Mouse (Mus musculus) heart, adult 2 months (tissue): Measurements from ENCODE around the gene Gm4707. TPM values are rescaled to one million over a fixed set of nuclear protein-coding genes. Genes with fewer than 3 reads are reported as not detected.
"Not testable (repeated sequence)": the region's sequence is repeated elsewhere in the genome, so short reads cannot be mapped to it uniquely, and the experiment has no call there.

Experiments used
- DNase-seq, 2 experiments: peaks; one replicate each; pipeline ENCODE4 v3.0.0; 2021
- H3K27ac ChIP-seq: fragments of 200-600 bp; 2 replicates; pipeline ENCODE4 v1.8.1; 2022
- H3K27me3 ChIP-seq: fragments of 200-500 bp; 2 replicates; pipeline ENCODE4 v1.6.1; 2012; ENCODE audit warnings: mild to moderate bottlenecking, low read length, inconsistent platforms, mixed read lengths; ENCODE audit not compliant: control insufficient read depth, insufficient read depth
- H3K36me3 ChIP-seq: fragments of 200-500 bp; 2 replicates; pipeline ENCODE4 v1.6.1; 2012; ENCODE audit warnings: low read length, inconsistent platforms; ENCODE audit not compliant: control insufficient read depth, insufficient read depth
- H3K4me1 ChIP-seq: fragments of 200-500 bp; 2 replicates; pipeline ENCODE4 v1.6.1; 2011; ENCODE audit warnings: low read length; ENCODE audit not compliant: control insufficient read depth, insufficient read depth
- H3K4me3 ChIP-seq: fragments of 200-600 bp; 2 replicates; pipeline ENCODE4 v1.8.1; 2022
- H3K79me2 ChIP-seq: fragments of 200-500 bp; replicated peaks from 2 replicates; pipeline ENCODE4 v1.6.1; 2012; ENCODE audit warnings: mild to moderate bottlenecking, inconsistent platforms, low read length, moderate library complexity, mixed read lengths; ENCODE audit not compliant: control insufficient read depth, insufficient read depth
- H3K9ac ChIP-seq: fragments of 200-500 bp; 2 replicates; pipeline ENCODE4 v1.6.1; 2012; ENCODE audit warnings: low read depth, mild to moderate bottlenecking, control low read depth, inconsistent platforms, low read length, mixed read lengths
- CTCF ChIP-seq: fragments of 200-600 bp; IDR thresholded peaks from 2 replicates; pipeline ENCODE4 v1.8.1; 2022; ENCODE audit warnings: antibody characterized with exemption, mild to moderate bottlenecking, moderate library complexity
- EP300 ChIP-seq: fragments of 200-500 bp; IDR thresholded peaks from 2 replicates; pipeline ENCODE4 v1.6.1; 2011; ENCODE audit warnings: low read depth, low read length, control low read depth; ENCODE audit not compliant: insufficient read depth
- POLR2A ChIP-seq: fragments of 200-500 bp; IDR thresholded peaks from 2 replicates; pipeline ENCODE4 v1.6.1; 2011; ENCODE audit warnings: mild to moderate bottlenecking, low read depth, low read length, control low read depth; ENCODE audit not compliant: insufficient read depth
- WGBS: fragments of 180-500 bp; shearing (Covaris S2); methylation state at CpG from one replicate; pipeline ENCODE4 v1.1.7; 2018; 5-methylcytosine and 5-hydroxymethylcytosine counted together
- intact Hi-C: fragments of 180-260 bp; cut with DNase I; formaldehyde crosslinking; loops from one replicate; pipeline ENCODE4 v1.15.1; 2025
- polyA plus RNA-seq: library from polyadenylated mRNA; depleted of rRNA; stranded (reverse); fragments of >200 nt; gene quantifications from 2 replicates; pipeline ENCODE4 v1.2.3, GENCODE M21; 2012
- total RNA-seq, 2 experiments: library from RNA; stranded (reverse); gene quantifications; 2 replicates each; pipeline ENCODE4 v1.2.3; 2021

The Gm4707 gene
- total and polyA plus RNA-seq, 3 experiments, result 0.35 to 0.96 (median 0.76) TPM

DNA sequence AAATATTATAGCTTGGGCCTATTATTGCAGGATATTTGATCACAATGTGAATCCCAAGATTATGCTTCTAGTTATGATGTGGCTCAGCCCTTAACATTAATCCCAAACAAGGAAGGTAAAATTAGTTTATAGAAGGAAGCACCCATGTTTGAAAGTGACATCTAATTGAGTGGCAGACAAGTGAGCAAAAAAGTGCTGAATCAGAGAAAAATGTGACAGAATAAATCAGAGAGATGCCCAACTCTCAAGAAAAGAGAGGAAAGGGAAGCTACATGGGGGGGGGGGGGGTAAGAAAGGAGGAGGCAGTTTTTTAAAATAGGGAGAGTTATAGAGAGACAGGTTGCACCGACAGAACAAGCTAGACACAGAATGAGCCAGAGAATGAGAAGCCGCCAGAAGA lies 11.5 kb upstream of the Gm4707 start:
- H3K27ac ChIP-seq, result no peak overlapping the region
- H3K27me3 ChIP-seq, result no peaks in the 10 kb centered on the region
- H3K9ac ChIP-seq, result no peak overlapping the region
- DNase-seq, result no peak
- peaks cover 1% of the 10 kb centered on the region for H3K4me1 ChIP-seq
- intact Hi-C loops, result loop anchor here (10.0 kb wide), 1 partner anchor 144 kb away; the partner anchor contains the start of gene Wdr43
- H3K79me2 ChIP-seq, result peaks cover 11% of the 10 kb centered on the region
- 50% methylated on average over 2 of the region's 2 CpGs for WGBS
- TF ChIP-seq EP300 (no peak), POLR2A (no peak), CTCF (no peak)
- H3K36me3 ChIP-seq, result no peaks in the 10 kb centered on the region
- H3K4me3 ChIP-seq, result no peak overlapping the region

DNA sequence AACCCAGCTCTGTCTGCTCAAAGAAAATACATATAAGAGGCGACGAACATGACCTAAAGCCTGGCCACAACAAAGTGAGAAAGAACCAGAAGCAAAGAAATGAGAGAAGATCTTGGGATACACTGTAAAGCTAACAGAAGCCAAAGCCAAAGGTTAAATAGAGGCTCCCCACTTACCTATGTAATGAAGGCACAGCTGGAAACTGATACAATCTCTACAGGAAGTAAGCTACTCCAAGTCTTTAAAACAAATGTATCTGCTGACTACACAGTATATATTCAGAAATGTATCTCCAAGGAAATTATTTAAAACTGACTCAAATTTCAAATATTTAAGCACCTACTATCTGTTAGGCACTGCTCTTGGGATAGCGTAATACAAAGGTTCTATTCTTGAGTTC lies 594 bp upstream of the Gm4707 start:
- WGBS, result 93% methylated on average over 3 of the region's 3 CpGs
- Histone ChIP-seq H3K4me1 (no peaks in the 10 kb centered on the region), H3K9ac (no peak overlapping the region), H3K36me3 (no peaks in the 10 kb centered on the region; the same call in 1 of the 2 replicates), H3K27me3 (no peaks in the 10 kb centered on the region), H3K27ac (no peak overlapping the region), H3K4me3 (no peak overlapping the region), H3K79me2 (0 out of 2 replicates have a peak, but pooled peaks cover 1% of the 10 kb centered on the region)
- TF ChIP-seq EP300, result no peak
- no peak for TF ChIP-seq POLR2A
- TF ChIP-seq CTCF, result no peak
- intact Hi-C loops, result no loop called here
- DNase-seq, result no peak

DNA sequence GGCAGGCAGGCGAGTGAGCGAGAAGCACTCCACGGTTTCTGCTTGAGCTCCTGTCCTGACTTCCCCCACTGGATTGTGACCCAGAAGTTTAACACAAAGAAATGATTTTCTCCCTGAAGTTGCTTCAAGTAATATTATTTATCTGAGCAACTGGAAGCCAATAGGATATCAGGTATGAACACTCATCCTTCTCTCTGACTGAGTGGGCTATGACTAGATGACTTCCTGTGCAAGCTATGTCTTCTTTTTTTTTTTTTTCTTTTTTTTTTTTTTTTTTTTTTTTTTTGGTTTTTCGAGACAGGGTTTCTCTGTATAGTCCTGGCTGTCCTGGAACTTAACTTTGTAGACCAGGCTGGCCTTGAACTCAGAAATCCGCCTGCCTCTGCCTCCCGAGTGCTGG lies 2.4 kb downstream of the Gm4707 start:
- H3K79me2 ChIP-seq, H3K27ac ChIP-seq, H3K9ac ChIP-seq, intact Hi-C loops, H3K4me3 ChIP-seq, H3K4me1 ChIP-seq, DNase-seq, H3K27me3 ChIP-seq, H3K36me3 ChIP-seq: not testable (repeated sequence)
- WGBS, result 92% methylated on average over 6 of the region's 6 CpGs

DNA sequence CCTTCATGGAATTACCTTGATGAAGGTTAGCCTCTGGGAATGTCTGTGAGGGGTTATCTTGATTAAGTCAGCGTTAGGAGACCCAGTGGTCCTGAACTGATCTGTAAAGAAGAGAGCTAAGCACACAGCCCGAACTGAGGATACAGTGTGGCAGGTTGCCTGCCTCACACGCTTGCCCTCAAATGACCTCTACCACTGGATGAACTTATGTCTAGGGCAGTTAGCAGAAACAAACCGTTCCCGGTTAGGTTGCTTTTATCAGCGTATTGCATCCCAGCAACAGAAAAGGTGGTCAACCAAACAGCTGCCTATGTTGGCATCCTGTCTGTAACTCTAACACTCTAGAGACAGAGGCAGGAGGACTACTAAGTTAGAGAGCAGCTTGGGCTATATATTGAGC lies 14.5 kb downstream of the Gm4707 start:
- Histone ChIP-seq H3K79me2 (no peaks in the 10 kb centered on the region), H3K36me3 (peaks cover 4% of the 10 kb centered on the region; the same call in 1 of the 2 replicates), H3K4me1 (no peaks in the 10 kb centered on the region), H3K9ac (no peak overlapping the region), H3K4me3 (no peak overlapping the region), H3K27me3 (no peaks in the 10 kb centered on the region), H3K27ac (no peak overlapping the region)
- DNase-seq, result peak; percentile 19 to 30
- TF ChIP-seq EP300, result 0 out of 2 replicates have a peak, but pooled peaks have one; percentile 45
- no peak for TF ChIP-seq POLR2A
- no peak for TF ChIP-seq CTCF
- intact Hi-C loops, result no loop called here
- 70% methylated on average over 6 of the region's 6 CpGs for WGBS

DNA sequence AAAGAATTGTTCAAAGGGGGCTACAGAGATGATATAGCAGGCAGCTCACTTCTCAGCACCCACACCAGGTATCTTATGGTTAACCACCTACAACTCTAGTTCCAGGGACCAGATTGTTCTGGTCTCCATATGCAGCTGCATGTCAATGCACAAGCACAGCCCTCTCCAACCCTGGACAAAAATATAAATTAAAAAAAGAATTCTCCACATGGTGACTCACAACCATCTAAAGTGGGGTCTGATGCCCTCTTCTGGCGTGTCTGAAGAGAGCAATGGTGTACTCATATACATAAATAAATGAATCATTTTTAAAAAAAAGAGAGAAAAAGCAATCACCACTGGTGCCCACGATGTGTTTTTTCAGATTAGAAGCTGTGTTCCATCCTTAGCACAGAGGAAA lies 15.0 kb downstream of the Gm4707 start:
- no peaks in the 10 kb centered on the region for H3K79me2 ChIP-seq
- H3K36me3 ChIP-seq, result peaks cover 4% of the 10 kb centered on the region; the same call in 1 of the 2 replicates
- H3K4me3 ChIP-seq, result no peak overlapping the region
- no peak overlapping the region for H3K9ac ChIP-seq
- H3K4me1 ChIP-seq, result no peaks in the 10 kb centered on the region
- H3K27me3 ChIP-seq, result no peaks in the 10 kb centered on the region
- no peak for DNase-seq
- intact Hi-C loops, result no loop called here
- WGBS, result 78% methylated on average over 2 of the region's 2 CpGs
- TF ChIP-seq POLR2A (no peak), CTCF (peak; percentile 56), EP300 (no peak)
- no peak overlapping the region for H3K27ac ChIP-seq

DNA sequence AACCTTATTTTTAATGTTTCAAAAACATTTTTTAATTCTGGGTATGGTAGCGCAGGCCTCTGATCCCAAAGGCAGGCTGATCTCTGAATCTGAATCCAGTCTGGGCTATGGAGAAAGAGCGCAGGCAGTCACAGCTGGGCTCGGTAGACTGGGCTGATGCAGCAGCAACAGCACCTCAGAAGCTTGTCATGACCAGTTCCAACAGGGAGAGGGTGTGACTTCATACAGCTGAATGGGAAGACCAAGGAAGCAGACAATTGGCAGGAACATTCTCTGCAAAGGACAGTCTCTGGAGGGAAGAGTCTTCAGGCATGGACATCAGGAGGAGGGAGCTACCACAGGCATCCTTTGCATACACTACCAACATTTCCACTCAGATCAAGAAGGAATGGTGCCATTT lies 15.6 kb downstream of the Gm4707 start:
- no peaks in the 10 kb centered on the region for H3K4me1 ChIP-seq
- H3K27ac ChIP-seq, result no peak overlapping the region
- 86% methylated on average over 3 of the region's 3 CpGs for WGBS
- no peak overlapping the region for H3K4me3 ChIP-seq
- intact Hi-C loops, result no loop called here
- no peak for DNase-seq
- H3K79me2 ChIP-seq, result no peaks in the 10 kb centered on the region
- no peak overlapping the region for H3K9ac ChIP-seq
- no peak for TF ChIP-seq EP300
- TF ChIP-seq CTCF, result no peak
- TF ChIP-seq POLR2A, result no peak
- no peaks in the 10 kb centered on the region for H3K27me3 ChIP-seq
- peaks cover 4% of the 10 kb centered on the region; the same call in 1 of the 2 replicates for H3K36me3 ChIP-seq
